In the genomic region with DNA sequence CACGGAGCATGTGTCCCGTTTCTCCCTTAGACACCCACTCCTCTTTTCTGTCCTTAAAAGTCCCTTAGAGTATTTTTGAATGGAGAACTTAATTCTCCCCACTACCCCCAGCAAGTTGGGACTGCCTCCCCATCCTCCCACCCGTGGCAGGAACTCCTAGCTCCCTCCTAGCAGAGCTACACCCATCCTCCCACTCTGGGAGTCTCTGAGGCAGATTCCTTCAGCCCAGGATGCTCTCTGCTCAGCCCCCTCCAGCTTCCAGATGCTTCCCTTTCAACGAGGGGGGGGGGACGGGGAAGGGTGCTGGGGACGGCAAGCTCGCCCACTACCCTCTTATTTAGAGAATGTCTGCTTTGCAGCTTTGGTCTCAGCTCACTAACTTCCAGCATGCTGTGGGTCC, we compare ENCODE assay signal across 9 mouse cellular contexts. TPM values are rescaled to one million over a fixed set of nuclear protein-coding genes. Genes with fewer than 3 reads are reported as not detected.
DNase-seq lines count a peak whose midpoint lies in the region; ATAC-seq lines count a peak whose summit lies in the region.
"Had no signal": no experiment of that assay in that cellular context is flagged by ENCODE, and none has a peak within 500 bp of the region (broad histone marks: within the 10 kb centered on the region; RNA-seq: fewer than 3 reads in every experiment).

No protein-coding gene starts in this region.

- H3K27ac ChIP-seq in heart, embryonic 16.5 days (ENCODE audit: low read length), result no peak overlapping the region
- H3K27ac ChIP-seq in hindbrain, embryonic 10.5 days, result no peak overlapping the region
- no peak overlapping the region for H3K27ac ChIP-seq in midbrain, embryonic 11.5 days (ENCODE audit: low read depth, low read length)

- ATAC-seq in heart, embryonic 16.5 days (replicated peaks; ENCODE audit: extremely low read depth, insufficient read depth, low FRiP score), result no peak
- ATAC-seq in midbrain, embryonic 11.5 days (ENCODE audit: low FRiP score), result no peak
- no peak for ATAC-seq in megakaryocyte-erythroid progenitor cell, adult 5-6 weeks (replicated peaks; ENCODE audit: low FRiP score, low TSS enrichment, poor library complexity, severe bottlenecking)

- H3K4me2 ChIP-seq in heart, embryonic 16.5 days (ENCODE audit: low read depth, low read length), result peak overlapping the region; percentile 85; the same call in 1 of the 2 replicates
- H3K4me2 ChIP-seq in midbrain, embryonic 11.5 days, result peak overlapping the region; percentile 85; the same call in 1 of the 2 replicates

- H3K4me1 ChIP-seq in heart, embryonic 16.5 days (ENCODE audit: control insufficient read depth, insufficient read depth, low read length), result peaks cover 7% of the 10 kb centered on the region; the same call in 1 of the 2 replicates
- peaks cover 17% of the 10 kb centered on the region for H3K4me1 ChIP-seq in hindbrain, embryonic 10.5 days (replicated peaks)
- H3K4me1 ChIP-seq in midbrain, embryonic 11.5 days (ENCODE audit: control insufficient read depth, insufficient read depth, low read length), result 0 out of 2 replicates have a peak, but pooled peaks cover 4% of the 10 kb centered on the region

- H3K4me3 ChIP-seq in heart, embryonic 16.5 days (ENCODE audit: low read length), result peak overlapping the region; percentile 45
- H3K4me3 ChIP-seq in hindbrain, embryonic 10.5 days, result peak overlapping the region; percentile 58; the same call in 1 of the 2 replicates
- no peak overlapping the region for H3K4me3 ChIP-seq in midbrain, embryonic 11.5 days (ENCODE audit: low read depth, low read length)

- peaks cover 26% of the 10 kb centered on the region for H3K27me3 ChIP-seq in heart, embryonic 16.5 days (ENCODE audit: control insufficient read depth, insufficient read depth, low read length)
- H3K27me3 ChIP-seq in hindbrain, embryonic 10.5 days (ENCODE audit: insufficient read depth, poor library complexity, severe bottlenecking), result peaks cover 33% of the 10 kb centered on the region
- H3K27me3 ChIP-seq in midbrain, embryonic 11.5 days (ENCODE audit: control insufficient read depth, insufficient read depth, low read length), result peaks cover 12% of the 10 kb centered on the region

- DNase-seq in heart, adult 9 months (ENCODE audit: low spot score in 2 of 2), result no peak
- peak; percentile 62 for DNase-seq in brain, adult 2 months (ENCODE audit: low read depth, low spot score)
- no peak for DNase-seq in hindbrain, embryonic 10.5 days (ENCODE audit: low spot score)
- DNase-seq in midbrain, embryonic 11.5 days (ENCODE audit: low spot score, missing footprints), result no peak
- no peak for DNase-seq in cerebellum, postnatal 36 days
- no peak for DNase-seq in adrenal gland, postnatal 25 days
- DNase-seq: kidney, postnatal 36 days had no signal

- no peak overlapping the region for H3K9ac ChIP-seq in heart, embryonic 16.5 days (ENCODE audit: low read length)
- no peak overlapping the region; the same call in 1 of the 2 replicates for H3K9ac ChIP-seq in midbrain, embryonic 11.5 days (ENCODE audit: low read length)

- no peaks in the 10 kb centered on the region for H3K9me3 ChIP-seq in heart, embryonic 16.5 days (replicated peaks; ENCODE audit: control insufficient read depth, low read length)
- H3K9me3 ChIP-seq in hindbrain, embryonic 10.5 days, result no peaks in the 10 kb centered on the region
- H3K9me3 ChIP-seq in midbrain, embryonic 11.5 days (ENCODE audit: control insufficient read depth, low read length), result no peaks in the 10 kb centered on the region

- H3K36me3 ChIP-seq in heart, embryonic 16.5 days (ENCODE audit: control insufficient read depth, insufficient read depth), result no peaks in the 10 kb centered on the region
- no peaks in the 10 kb centered on the region for H3K36me3 ChIP-seq in hindbrain, embryonic 10.5 days
- H3K36me3 ChIP-seq in midbrain, embryonic 11.5 days (ENCODE audit: control insufficient read depth, insufficient read depth, low read length), result no peaks in the 10 kb centered on the region

- WGBS in heart, embryonic 16.5 days, result 19% methylated on average over 7 of the region's 7 CpGs
- WGBS in hindbrain, embryonic 10.5 days, result 25% methylated on average over 7 of the region's 7 CpGs
- WGBS in midbrain, embryonic 11.5 days, result 24% methylated on average over 7 of the region's 7 CpGs

RNA-seq across cellular contexts. Expression of gene Cyp2s1, which starts 1.1 kb away (rescaled TPM):
- 5.4 and 5.8 TPM in 2 replicates for polyA plus RNA-seq in heart, embryonic 16.5 days (2015; fragmentation: Nextera tagmentation; extraction: Ambion mirVana)
- polyA plus RNA-seq in hindbrain, embryonic 10.5 days (2016; fragmentation: Nextera tagmentation; extraction: Ambion mirVana), result 0.44 and 0.46 TPM in 2 replicates
- polyA plus RNA-seq in midbrain, embryonic 11.5 days (2014; fragmentation: Nextera tagmentation; extraction: Ambion mirVana), result 0.10 TPM in 1 of 2 replicates, not detected in the other
- not detected in 2 replicates for total RNA-seq in megakaryocyte-erythroid progenitor cell, adult 5-6 weeks (2014; fragmentation: Nextera tagmentation)
- total RNA-seq in megakaryocyte-erythroid progenitor cell, adult 5-6 weeks (2017), result not detected in 2 replicates
- 2.5 and 2.9 TPM in 2 replicates for total RNA-seq in adrenal gland, postnatal 25 days (2021)

RNA-seq across cellular contexts. Expression of gene Axl, which starts 27.1 kb away (rescaled TPM):
- polyA plus RNA-seq in heart, embryonic 16.5 days (2015; fragmentation: Nextera tagmentation; extraction: Ambion mirVana), result 44.5 and 45.1 TPM in 2 replicates
- 15.0 and 18.4 TPM in 2 replicates for polyA plus RNA-seq in hindbrain, embryonic 10.5 days (2016; fragmentation: Nextera tagmentation; extraction: Ambion mirVana)
- 17.4 and 21.8 TPM in 2 replicates for polyA plus RNA-seq in midbrain, embryonic 11.5 days (2014; fragmentation: Nextera tagmentation; extraction: Ambion mirVana)
- 0.68 and 1.0 TPM in 2 replicates for total RNA-seq in megakaryocyte-erythroid progenitor cell, adult 5-6 weeks (2014; fragmentation: Nextera tagmentation)
- total RNA-seq in megakaryocyte-erythroid progenitor cell, adult 5-6 weeks (2017), result 0.70 and 1.4 TPM in 2 replicates
- 27.4 and 32.1 TPM in 2 replicates for total RNA-seq in adrenal gland, postnatal 25 days (2021)
